Mouse (Mus musculus): ENCODE measurements around the gene Olfr1052. TPM values are rescaled to one million over a fixed set of nuclear protein-coding genes. Genes with fewer than 3 reads are reported as not detected.
"Not testable (repeated sequence)": the region's sequence is repeated elsewhere in the genome, so short reads cannot be mapped to it uniquely, and the experiment has no call there.

Gene Olfr1052
- total RNA-seq (2021) = not detected

GRCm38 (mm10) chr2:86292155-86292554 is at the start of gene Olfr1052:
Gene Olfr1052 (plus strand): TSS chr2:86292455.
- intact Hi-C loops (cut with DNase I) = no loop called here
- DNase-seq (ENCODE audit: low spot score in 2 of 2) = no peak

- DNase-seq (ENCODE audit: low spot score in 2 of 2); intact Hi-C loops (cut with DNase I): not testable (repeated sequence)
Measured at GRCm38 (mm10) chr2:86258228-86258627, 34.0 kb upstream of the Olfr1052 start, which contains the start of gene Olfr1049. Gene Olfr1049 (minus strand): TSS chr2:86258328.

GRCm38 (mm10) chr2:86278988-86279387 is 13.3 kb upstream of the Olfr1052 start, which contains the start of gene Olfr1051:
Gene Olfr1051 (minus strand): TSS chr2:86279088.
- DNase-seq (ENCODE audit: low spot score in 2 of 2); intact Hi-C loops (cut with DNase I): not testable (repeated sequence)

DNA sequence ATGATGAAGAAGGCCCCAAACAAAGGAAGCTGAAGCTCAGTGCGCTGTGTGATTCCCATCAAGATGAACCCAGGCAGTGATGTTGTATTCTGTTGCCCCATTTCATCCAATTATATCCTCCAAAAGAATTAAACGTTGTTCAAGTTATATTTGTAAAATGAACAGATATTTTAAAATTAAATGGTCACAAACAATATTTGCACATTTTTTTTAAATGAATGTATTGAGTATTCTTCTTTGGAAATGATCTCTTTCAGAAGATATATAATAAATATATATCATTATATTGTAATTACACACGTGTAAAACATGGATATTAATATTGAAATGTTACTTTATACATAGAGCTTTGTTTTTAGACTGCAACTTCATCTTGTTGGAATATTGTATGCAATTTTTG is 22.9 kb downstream of the Olfr1052 start, which contains the start of gene Olfr1053:
Gene Olfr1053 (minus strand): TSS at position 101 of the 400 bp plus-strand sequence.
- DNase-seq (ENCODE audit: low spot score in 2 of 2) = no peak
- intact Hi-C loops (cut with DNase I) = no loop called here

DNA sequence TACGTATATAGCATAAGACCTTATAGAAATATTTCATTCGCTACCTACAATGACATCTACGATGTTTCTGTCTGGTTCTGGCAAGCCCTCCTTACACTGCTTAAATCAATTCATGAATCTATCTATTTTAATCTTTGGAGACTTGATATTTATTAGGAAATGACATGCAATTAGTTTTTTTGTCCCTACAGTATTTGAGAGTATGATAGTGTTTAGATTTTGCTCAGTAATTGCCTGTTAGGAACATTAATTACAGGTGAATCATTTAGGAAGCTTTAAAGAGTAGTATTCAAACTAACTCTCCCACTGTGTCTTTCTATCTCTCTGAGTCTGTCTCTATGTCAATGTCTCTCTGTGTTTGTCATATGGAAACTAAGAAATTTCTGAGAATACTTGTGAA is 43.1 kb downstream of the Olfr1052 start, which contains the start of gene Olfr1054:
Gene Olfr1054 (minus strand): TSS at position 101 of the 400 bp plus-strand sequence.
- no peak for DNase-seq (ENCODE audit: low spot score in 2 of 2)
- intact Hi-C loops (cut with DNase I) = no loop called here

Other genes with a start within 250 kb of the Olfr1052 start
- not detected for gene Olfr1034, start 246.6 kb upstream of the Olfr1052 start, total RNA-seq (2021)
- not detected for gene Olfr1036, start 218.5 kb upstream of the Olfr1052 start, total RNA-seq (2021)
- gene Olfr1037, start 205.1 kb upstream of the Olfr1052 start, total RNA-seq (2021) = not detected
- not detected for gene Olfr1039, start 156.5 kb upstream of the Olfr1052 start, total RNA-seq (2021)
- gene Olfr1040, start 145.7 kb upstream of the Olfr1052 start, total RNA-seq (2021) = not detected
- not detected for gene Olfr1042, start 130.6 kb upstream of the Olfr1052 start, total RNA-seq (2021)
- gene Olfr1043, start 124.9 kb upstream of the Olfr1052 start, total RNA-seq (2021) = not detected
- gene Olfr1044, start 114.6 kb upstream of the Olfr1052 start, total RNA-seq (2021) = not detected
- not detected for gene Olfr52, start 106.8 kb upstream of the Olfr1052 start, total RNA-seq (2021)
- not detected for gene Olfr1045, start 89.4 kb upstream of the Olfr1052 start, total RNA-seq (2021)
- not detected for gene Olfr1046, start 73.1 kb upstream of the Olfr1052 start, total RNA-seq (2021)
- gene Olfr1047, start 61.1 kb upstream of the Olfr1052 start, total RNA-seq (2021) = not detected
- not detected for gene Olfr1048, start 52.2 kb upstream of the Olfr1052 start, total RNA-seq (2021)
- gene Olfr1049, start 34.1 kb upstream of the Olfr1052 start, total RNA-seq (2021) = not detected
- not detected for gene Olfr1051, start 13.4 kb upstream of the Olfr1052 start, total RNA-seq (2021)
- not detected for gene Olfr1053, start 22.8 kb downstream of the Olfr1052 start, total RNA-seq (2021)
- not detected for gene Olfr1054, start 43.0 kb downstream of the Olfr1052 start, total RNA-seq (2021)
- not detected for gene Olfr1055, start 57.8 kb downstream of the Olfr1052 start, total RNA-seq (2021)
- gene Olfr1056, start 70.0 kb downstream of the Olfr1052 start, total RNA-seq (2021) = not detected
- gene Olfr1057, start 85.9 kb downstream of the Olfr1052 start, total RNA-seq (2021) = not detected
- not detected for gene Olfr1058, start 96.1 kb downstream of the Olfr1052 start, total RNA-seq (2021)
- gene Olfr1061, start 121.6 kb downstream of the Olfr1052 start, total RNA-seq (2021) = not detected
- gene Olfr1062, start 134.3 kb downstream of the Olfr1052 start, total RNA-seq (2021) = not detected
- not detected for gene Olfr1065, start 158.1 kb downstream of the Olfr1052 start, total RNA-seq (2021)
- gene Olfr1066, start 163.8 kb downstream of the Olfr1052 start, total RNA-seq (2021) = not detected
- gene Olfr228, start 194.9 kb downstream of the Olfr1052 start, total RNA-seq (2021) = not detected
- not detected for gene Olfr1076, start 216.0 kb downstream of the Olfr1052 start, total RNA-seq (2021)